Mouse (Mus musculus) common myeloid progenitor, adult 5-6 weeks (primary cell): Measurements from ENCODE around the gene Shank2. TPM values are rescaled to one million over a fixed set of nuclear protein-coding genes. Genes with fewer than 3 reads are reported as not detected.

Experiments
- ATAC-seq: replicated peaks from 2 replicates; pipeline ENCODE4 v1.8.0; 2016; ENCODE audit warnings: low read depth, mild to moderate bottlenecking, moderate TSS enrichment, inconsistent platforms; ENCODE audit not compliant: poor library complexity, severe bottlenecking
- total RNA-seq: library from RNA; stranded (forward); fragments of 200-1000, 187-1606 nt; gene quantifications from 2 replicates; pipeline ENCODE4 v1.2.3, GENCODE M21; 2017

Gene Shank2
- total RNA-seq, 1 experiment from 2014 or later = not detected

GRCm38 (mm10) chr7:144448186-144448585, 446.5 kb downstream of the Shank2 start:
- ATAC-seq = peak; percentile 48

- no peak for ATAC-seq
Measured at GRCm38 (mm10) chr7:144449637-144450570, 448.2 kb downstream of the Shank2 start.

GRCm38 (mm10) chr7:144450661-144451060, 448.9 kb downstream of the Shank2 start:
- no peak for ATAC-seq

- ATAC-seq = no peak
Measured at GRCm38 (mm10) chr7:144458881-144459280, 457.2 kb downstream of the Shank2 start.

GRCm38 (mm10) chr7:144461246-144461902, 459.6 kb downstream of the Shank2 start:
- no peak for ATAC-seq

GRCm38 (mm10) chr7:144462577-144462976, 460.8 kb downstream of the Shank2 start:
- no peak for ATAC-seq

- ATAC-seq = no peak
Measured at GRCm38 (mm10) chr7:144468741-144469140, 467.0 kb downstream of the Shank2 start.

GRCm38 (mm10) chr7:144469181-144469641, 467.5 kb downstream of the Shank2 start:
- no peak for ATAC-seq

- no peak for ATAC-seq
Measured at GRCm38 (mm10) chr7:144469908-144470544, 468.3 kb downstream of the Shank2 start.

GRCm38 (mm10) chr7:144470545-144471059, 468.9 kb downstream of the Shank2 start, which contains the start of gene Cttn:
Gene Cttn, minus strand, starts transcription at chr7:144471009.
- peak; percentile 63 for ATAC-seq

- ATAC-seq = peak; percentile 24; the same call in 1 of the 2 replicates
Measured at GRCm38 (mm10) chr7:144471103-144471502, 469.4 kb downstream of the Shank2 start.

- no peak for ATAC-seq
Measured at GRCm38 (mm10) chr7:144473486-144473885, 471.8 kb downstream of the Shank2 start.

Other genes starting within 250 kb of the Shank2 start
- 5.9 and 15.3 TPM in 2 replicates for gene Osbpl5, start 244.9 kb upstream of the Shank2 start, total RNA-seq
- not detected in 2 replicates for gene Mrgprg, start 234.9 kb upstream of the Shank2 start, total RNA-seq
- 1.2 and 1.3 TPM in 2 replicates for gene Mrgpre, start 217.4 kb upstream of the Shank2 start, total RNA-seq
- gene Nadsyn1, start 179.1 kb upstream of the Shank2 start, total RNA-seq = 8.3 and 13.6 TPM in 2 replicates
- gene Dhcr7, start 178.8 kb upstream of the Shank2 start, total RNA-seq = 11.7 and 25.1 TPM in 2 replicates
- gene Gm498, start 135.1 kb upstream of the Shank2 start, total RNA-seq = not detected in 2 replicates